Mouse (Mus musculus): ENCODE results near the gene Zfp940. TPM values are rescaled to one million over a fixed set of nuclear protein-coding genes. Genes with fewer than 3 reads are reported as not detected.
A peak's percentile ranks its signal among the peaks of the same experiment; 100 is the strongest.

Zfp940 gene
- polyA plus RNA-seq, 1 experiment from 2014 or later = 11.4 TPM

- Histone ChIP-seq H3K9ac (no peak overlapping the region), H3K27ac (no peak overlapping the region), H3K4me2 (replicated peaks) (no peak overlapping the region), H3K36me3 (peaks cover 31% of the 10 kb centered on the region), H3K9me3 (replicated peaks) (no peaks in the 10 kb centered on the region), H3K27me3 (no peaks in the 10 kb centered on the region), H3K4me3 (no peak overlapping the region), H3K4me1 (no peaks in the 10 kb centered on the region)
- no peak for ATAC-seq (ENCODE audit: low FRiP score)
- 91% methylated on average over 1 of the region's 1 CpGs for WGBS
These were observed 11.4 kb downstream of the Zfp940 start for GRCm38 (mm10) chr7:29842105-29842504.

- no peak overlapping the region for H3K9ac ChIP-seq
- WGBS = 88% methylated on average over 3 of the region's 3 CpGs
- ATAC-seq (ENCODE audit: low FRiP score) = no peak
- H3K27me3 ChIP-seq = no peaks in the 10 kb centered on the region
- peaks cover 14% of the 10 kb centered on the region for H3K36me3 ChIP-seq
- H3K4me1 ChIP-seq = no peaks in the 10 kb centered on the region
- no peak overlapping the region for H3K4me2 ChIP-seq (replicated peaks)
- H3K4me3 ChIP-seq = no peak overlapping the region
- H3K9me3 ChIP-seq (replicated peaks) = no peaks in the 10 kb centered on the region
- no peak overlapping the region for H3K27ac ChIP-seq
These were observed 14.2 kb downstream of the Zfp940 start for GRCm38 (mm10) chr7:29839256-29839655.

- ATAC-seq (ENCODE audit: low FRiP score) = no peak
- no peaks in the 10 kb centered on the region for H3K27me3 ChIP-seq
These were observed 16.7 kb downstream of the Zfp940 start for GRCm38 (mm10) chr7:29836816-29837215.

GRCm38 (mm10) chr7:29829804-29830203, 23.7 kb downstream of the Zfp940 start:
- H3K4me3 ChIP-seq = no peak overlapping the region
- no peak overlapping the region for H3K27ac ChIP-seq
- 84% methylated on average over 12 of the region's 12 CpGs for WGBS
- H3K36me3 ChIP-seq = peaks cover 71% of the 10 kb centered on the region
- H3K27me3 ChIP-seq = no peaks in the 10 kb centered on the region
- no peak for ATAC-seq (ENCODE audit: low FRiP score)
- no peaks in the 10 kb centered on the region for H3K9me3 ChIP-seq (replicated peaks)
- H3K4me2 ChIP-seq (replicated peaks) = no peak overlapping the region
- H3K4me1 ChIP-seq = no peaks in the 10 kb centered on the region
- no peak overlapping the region for H3K9ac ChIP-seq

More at GRCm38 (mm10) chr7:29836816-29837215, 16.7 kb downstream of the Zfp940 start:
- Histone ChIP-seq H3K9ac (no peak overlapping the region), H3K4me1 (no peaks in the 10 kb centered on the region), H3K4me2 (replicated peaks) (no peak overlapping the region), H3K4me3 (no peak overlapping the region), H3K36me3 (peaks cover 21% of the 10 kb centered on the region), H3K27ac (no peak overlapping the region), H3K9me3 (replicated peaks) (no peaks in the 10 kb centered on the region)
- WGBS = 88% methylated on average over 1 of the region's 1 CpGs

GRCm38 (mm10) chr7:29828001-29828400, 25.5 kb downstream of the Zfp940 start:
- Histone ChIP-seq H3K9ac (no peak overlapping the region), H3K27ac (no peak overlapping the region), H3K4me2 (replicated peaks) (no peak overlapping the region), H3K36me3 (peaks cover 76% of the 10 kb centered on the region), H3K27me3 (no peaks in the 10 kb centered on the region), H3K4me3 (no peak overlapping the region), H3K9me3 (replicated peaks) (no peaks in the 10 kb centered on the region), H3K4me1 (no peaks in the 10 kb centered on the region)
- no peak for ATAC-seq (ENCODE audit: low FRiP score)
- 93% methylated on average over 12 of the region's 12 CpGs for WGBS

GRCm38 (mm10) chr7:29818619-29819254, 34.7 kb downstream of the Zfp940 start:
- Histone ChIP-seq H3K27ac (peak overlapping the region; percentile 71), H3K4me1 (peaks cover 38% of the 10 kb centered on the region), H3K36me3 (peaks cover 25% of the 10 kb centered on the region), H3K9ac (peak overlapping the region; percentile 66), H3K9me3 (replicated peaks) (no peaks in the 10 kb centered on the region), H3K27me3 (no peaks in the 10 kb centered on the region), H3K4me2 (replicated peaks) (peak overlapping the region; percentile 56), H3K4me3 (peak overlapping the region; percentile 60)
- ATAC-seq (ENCODE audit: low FRiP score) = peak; percentile 82
- 4% methylated on average over 12 of the region's 12 CpGs for WGBS

GRCm38 (mm10) chr7:29815910-29816429, 37.5 kb downstream of the Zfp940 start, which contains the start of gene Zfp790:
Zfp790 (plus strand) TSS chr7:29816114.
- H3K9me3 ChIP-seq (replicated peaks) = no peaks in the 10 kb centered on the region; the same call in 1 of the 2 replicates
- peak within 1 kb of the TSS; percentile 66 for H3K4me2 ChIP-seq (replicated peaks)
- 0 out of 2 replicates have a peak, but pooled peaks cover 6% of the 10 kb centered on the region for H3K36me3 ChIP-seq
- peaks cover 38% of the 10 kb centered on the region for H3K4me1 ChIP-seq
- peak within 1 kb of the TSS; percentile 66 for H3K4me3 ChIP-seq
- H3K9ac ChIP-seq = peak within 1 kb of the TSS; percentile 81
- under 1% methylated on average over 26 of the region's 26 CpGs for WGBS
- ATAC-seq (ENCODE audit: low FRiP score) = peak; percentile 94
- peak within 1 kb of the TSS; percentile 83 for H3K27ac ChIP-seq
- no peaks in the 10 kb centered on the region for H3K27me3 ChIP-seq

- Histone ChIP-seq H3K4me1 (peaks cover 38% of the 10 kb centered on the region), H3K36me3 (0 out of 2 replicates have a peak, but pooled peaks cover 6% of the 10 kb centered on the region), H3K27me3 (no peaks in the 10 kb centered on the region), H3K27ac (peak overlapping the region; percentile 83), H3K4me3 (peak overlapping the region; percentile 66), H3K9me3 (replicated peaks) (no peaks in the 10 kb centered on the region; the same call in 1 of the 2 replicates), H3K9ac (peak overlapping the region; percentile 81), H3K4me2 (replicated peaks) (peak overlapping the region; percentile 66)
- peak; percentile 66 for ATAC-seq (ENCODE audit: low FRiP score)
- 5% methylated on average over 12 of the region's 12 CpGs for WGBS
These were observed 38.2 kb downstream of the Zfp940 start for GRCm38 (mm10) chr7:29815061-29815784.

- H3K4me2 ChIP-seq (replicated peaks) = peak overlapping the region; percentile 66
These were observed 39.1 kb downstream of the Zfp940 start for GRCm38 (mm10) chr7:29814381-29814780.

GRCm38 (mm10) chr7:29812244-29812643, 41.2 kb downstream of the Zfp940 start:
- Histone ChIP-seq H3K4me1 (peaks cover 20% of the 10 kb centered on the region), H3K36me3 (0 out of 2 replicates have a peak, but pooled peaks cover 6% of the 10 kb centered on the region), H3K27ac (no peak overlapping the region), H3K27me3 (no peaks in the 10 kb centered on the region), H3K9me3 (replicated peaks) (no peaks in the 10 kb centered on the region; the same call in 1 of the 2 replicates), H3K4me3 (no peak overlapping the region), H3K9ac (no peak overlapping the region), H3K4me2 (replicated peaks) (no peak overlapping the region)
- no peak for ATAC-seq (ENCODE audit: low FRiP score)
- WGBS = 91% methylated on average over 1 of the region's 1 CpGs

More at GRCm38 (mm10) chr7:29814381-29814780, 39.1 kb downstream of the Zfp940 start:
- Histone ChIP-seq H3K9ac (no peak overlapping the region), H3K27ac (no peak overlapping the region), H3K9me3 (replicated peaks) (no peaks in the 10 kb centered on the region; the same call in 1 of the 2 replicates), H3K27me3 (no peaks in the 10 kb centered on the region), H3K36me3 (0 out of 2 replicates have a peak, but pooled peaks cover 6% of the 10 kb centered on the region), H3K4me3 (0 out of 2 replicates have a peak overlapping the region, but pooled peaks have one; percentile 66), H3K4me1 (peaks cover 35% of the 10 kb centered on the region)
- no peak for ATAC-seq (ENCODE audit: low FRiP score)
- 90% methylated on average over 2 of the region's 2 CpGs for WGBS

- 81% methylated on average over 5 of the region's 5 CpGs for WGBS
- no peak overlapping the region for H3K9ac ChIP-seq
- ATAC-seq (ENCODE audit: low FRiP score) = no peak
- no peak overlapping the region for H3K4me2 ChIP-seq (replicated peaks)
- H3K27me3 ChIP-seq = no peaks in the 10 kb centered on the region
- H3K9me3 ChIP-seq (replicated peaks) = no peaks in the 10 kb centered on the region; the same call in 1 of the 2 replicates
- H3K4me1 ChIP-seq = no peaks in the 10 kb centered on the region
- 0 out of 2 replicates have a peak, but pooled peaks cover 6% of the 10 kb centered on the region for H3K36me3 ChIP-seq
- H3K27ac ChIP-seq = no peak overlapping the region
- no peak overlapping the region for H3K4me3 ChIP-seq
These were observed 46.4 kb downstream of the Zfp940 start for GRCm38 (mm10) chr7:29807046-29807445.

GRCm38 (mm10) chr7:29792906-29793305, 60.6 kb downstream of the Zfp940 start:
- ATAC-seq (ENCODE audit: low FRiP score) = no peak
- Histone ChIP-seq H3K4me3 (no peak overlapping the region), H3K4me2 (replicated peaks) (0 out of 2 replicates have a peak overlapping the region, but pooled peaks have one; percentile 6), H3K36me3 (peaks cover 65% of the 10 kb centered on the region), H3K9me3 (replicated peaks) (0 out of 2 replicates have a peak, but pooled peaks cover 5% of the 10 kb centered on the region), H3K4me1 (no peaks in the 10 kb centered on the region), H3K27ac (no peak overlapping the region), H3K9ac (no peak overlapping the region), H3K27me3 (peaks cover 15% of the 10 kb centered on the region)
- 32% methylated on average over 27 of the region's 27 CpGs for WGBS
